Comparison of ENCODE assay signal across 11 mouse cellular contexts in genomic region chr1:168384594-168384955, GRCm38 (mm10). TPM values are rescaled to one million over a fixed set of nuclear protein-coding genes. Genes with fewer than 3 reads are reported as not detected.
DNase-seq lines count a peak whose midpoint lies in the region; ATAC-seq lines count a peak whose summit lies in the region.
"Had no signal": no experiment of that assay in that cellular context is flagged by ENCODE, and none has a peak within 500 bp of the region (broad histone marks: within the 10 kb centered on the region; RNA-seq: fewer than 3 reads in every experiment).

No protein-coding gene starts in this region.

- no peak for ATAC-seq in heart, embryonic 14.5 days (ENCODE audit: insufficient number of reproducible peaks, insufficient read depth, low FRiP score, low read depth)
- no peak for ATAC-seq in embryonic facial prominence, embryonic 11.5 days (replicated peaks; ENCODE audit: insufficient number of reproducible peaks, low FRiP score, low TSS enrichment, low read depth)
- ATAC-seq in heart, embryonic 16.5 days (replicated peaks; ENCODE audit: extremely low read depth, insufficient read depth, low FRiP score), result no peak
- ATAC-seq in midbrain, embryonic 11.5 days (ENCODE audit: low FRiP score), result no peak
- ATAC-seq in cerebellum, adult (ENCODE audit: insufficient number of reproducible peaks, low FRiP score, low TSS enrichment), result no peak

- H3K9me3 ChIP-seq in heart, embryonic 14.5 days (ENCODE audit: control insufficient read depth, low read length), result no peaks in the 10 kb centered on the region
- no peaks in the 10 kb centered on the region for H3K9me3 ChIP-seq in embryonic facial prominence, embryonic 11.5 days (replicated peaks; ENCODE audit: control insufficient read depth, low read length)
- no peaks in the 10 kb centered on the region for H3K9me3 ChIP-seq in heart, embryonic 16.5 days (replicated peaks; ENCODE audit: control insufficient read depth, low read length)
- no peaks in the 10 kb centered on the region for H3K9me3 ChIP-seq in midbrain, embryonic 11.5 days (ENCODE audit: control insufficient read depth, low read length)

- H3K36me3 ChIP-seq in heart, embryonic 14.5 days (ENCODE audit: control insufficient read depth, insufficient read depth, low read length), result peaks cover 5% of the 10 kb centered on the region; the same call in 1 of the 2 replicates
- H3K36me3 ChIP-seq in embryonic facial prominence, embryonic 11.5 days (replicated peaks; ENCODE audit: control insufficient read depth, insufficient read depth, low read depth, low read length), result no peaks in the 10 kb centered on the region; the same call in 1 of the 2 replicates
- peaks cover 3% of the 10 kb centered on the region; the same call in 1 of the 2 replicates for H3K36me3 ChIP-seq in heart, embryonic 16.5 days (ENCODE audit: control insufficient read depth, insufficient read depth)
- no peaks in the 10 kb centered on the region for H3K36me3 ChIP-seq in midbrain, embryonic 11.5 days (ENCODE audit: control insufficient read depth, insufficient read depth, low read length)

- H3K27me3 ChIP-seq in heart, embryonic 14.5 days (ENCODE audit: control insufficient read depth, insufficient read depth, low read length), result no peaks in the 10 kb centered on the region
- H3K27me3 ChIP-seq in embryonic facial prominence, embryonic 11.5 days (ENCODE audit: control insufficient read depth, insufficient read depth, low read length), result no peaks in the 10 kb centered on the region
- no peaks in the 10 kb centered on the region for H3K27me3 ChIP-seq in heart, embryonic 16.5 days (ENCODE audit: control insufficient read depth, insufficient read depth, low read length)
- no peaks in the 10 kb centered on the region for H3K27me3 ChIP-seq in midbrain, embryonic 11.5 days (ENCODE audit: control insufficient read depth, insufficient read depth, low read length)

- H3K4me3 ChIP-seq in heart, embryonic 14.5 days (ENCODE audit: control insufficient read depth in 1 of 2, insufficient read depth in 1 of 2, low read depth in 1 of 2, low read length in 2 of 2), result no peak overlapping the region
- no peak overlapping the region for H3K4me3 ChIP-seq in embryonic facial prominence, embryonic 11.5 days (ENCODE audit: low read depth, low read length)
- H3K4me3 ChIP-seq in heart, embryonic 16.5 days (ENCODE audit: low read length), result no peak overlapping the region
- no peak overlapping the region for H3K4me3 ChIP-seq in midbrain, embryonic 11.5 days (ENCODE audit: low read depth, low read length)

- no peak overlapping the region for H3K4me2 ChIP-seq in heart, embryonic 14.5 days (ENCODE audit: low read length)
- no peak overlapping the region for H3K4me2 ChIP-seq in embryonic facial prominence, embryonic 11.5 days (ENCODE audit: low read depth, low read length)
- H3K4me2 ChIP-seq in heart, embryonic 16.5 days (ENCODE audit: low read depth, low read length), result no peak overlapping the region
- H3K4me2 ChIP-seq in midbrain, embryonic 11.5 days, result peak overlapping the region; percentile 15; the same call in 1 of the 2 replicates

- peak overlapping the region; percentile 35; the same call in 1 of the 2 replicates for H3K9ac ChIP-seq in heart, embryonic 14.5 days (ENCODE audit: low read length)
- H3K9ac ChIP-seq in embryonic facial prominence, embryonic 11.5 days (replicated peaks; ENCODE audit: low read length), result no peak overlapping the region
- peak overlapping the region; percentile 27; the same call in 1 of the 2 replicates for H3K9ac ChIP-seq in heart, embryonic 16.5 days (ENCODE audit: low read length)
- peak overlapping the region; percentile 34; the same call in 1 of the 2 replicates for H3K9ac ChIP-seq in midbrain, embryonic 11.5 days (ENCODE audit: low read length)

- peak overlapping the region; percentile 71 to 93 for H3K27ac ChIP-seq in heart, embryonic 14.5 days (replicated peaks in 1 of 2; ENCODE audit: control insufficient read depth in 1 of 2, insufficient read depth in 1 of 2, low read depth in 2 of 2, low read length in 2 of 2)
- H3K27ac ChIP-seq in embryonic facial prominence, embryonic 11.5 days (replicated peaks; ENCODE audit: low read depth, low read length), result peak overlapping the region; percentile 74
- H3K27ac ChIP-seq in heart, embryonic 16.5 days (ENCODE audit: low read length), result peak overlapping the region; percentile 80
- H3K27ac ChIP-seq in midbrain, embryonic 11.5 days (ENCODE audit: low read depth, low read length), result peak overlapping the region; percentile 67

- WGBS in heart, embryonic 14.5 days, result 44% methylated on average over 6 of the region's 6 CpGs
- WGBS in embryonic facial prominence, embryonic 11.5 days, result 15% methylated on average over 6 of the region's 6 CpGs
- 36% methylated on average over 6 of the region's 6 CpGs for WGBS in heart, embryonic 16.5 days
- 20% methylated on average over 6 of the region's 6 CpGs for WGBS in midbrain, embryonic 11.5 days

- H3K4me1 ChIP-seq in heart, embryonic 14.5 days (ENCODE audit: control insufficient read depth in 2 of 2, insufficient read depth in 2 of 2, low read length in 2 of 2), result peaks cover 48 to 74% of the 10 kb centered on the region in 2 experiments
- H3K4me1 ChIP-seq in embryonic facial prominence, embryonic 11.5 days (ENCODE audit: control insufficient read depth, insufficient read depth, low read length), result peaks cover 30% of the 10 kb centered on the region
- H3K4me1 ChIP-seq in heart, embryonic 16.5 days (ENCODE audit: control insufficient read depth, insufficient read depth, low read length), result peaks cover 63% of the 10 kb centered on the region
- H3K4me1 ChIP-seq in midbrain, embryonic 11.5 days (ENCODE audit: control insufficient read depth, insufficient read depth, low read length), result peaks cover 49% of the 10 kb centered on the region

- DNase-seq in heart, postnatal 25 days (ENCODE audit: low spot score), result no peak
- peak; percentile 22 for DNase-seq in embryonic facial prominence, embryonic 11.5 days (ENCODE audit: low spot score)
- no peak for DNase-seq in midbrain, embryonic 11.5 days (ENCODE audit: low spot score, missing footprints)
- no peak for DNase-seq in cerebellum, postnatal 25 days
- no peak for DNase-seq in gastrocnemius, postnatal 10 days
- DNase-seq: cerebellum, postnatal 36 days; lung, postnatal 14 days; right cerebral cortex, adult 18-20 months had no signal

- intact Hi-C loops in heart, postnatal 25 days (cut with DNase I), result no loop called here

RNA-seq across cellular contexts. Expression of gene Pbx1, which starts 47.5 kb away (rescaled TPM):
- polyA plus RNA-seq in heart, embryonic 14.5 days (2014; fragmentation: Nextera tagmentation; extraction: Ambion mirVana), result 27.3 and 30.7 TPM in 2 replicates
- 10 to 100 TPM; 51.3 to 55.2 TPM for total RNA-seq in heart, postnatal 25 days (2021)
- polyA plus RNA-seq in embryonic facial prominence, embryonic 11.5 days (2014; fragmentation: Nextera tagmentation; extraction: Ambion mirVana), result 46.0 and 47.8 TPM in 2 replicates
- polyA plus RNA-seq in heart, embryonic 16.5 days (2015; fragmentation: Nextera tagmentation; extraction: Ambion mirVana), result 18.0 and 20.7 TPM in 2 replicates
- polyA plus RNA-seq in midbrain, embryonic 11.5 days (2014; fragmentation: Nextera tagmentation; extraction: Ambion mirVana), result 49.3 and 57.3 TPM in 2 replicates
- total RNA-seq in gastrocnemius, postnatal 10 days (2021), result 10 to 100 TPM; 27.0 to 32.2 TPM
